Mouse (Mus musculus) lung, postnatal 14 days (tissue): ENCODE data around the gene Slc44a1.

Experiments
- DNase-seq: peaks from one replicate; pipeline ENCODE4 v3.0.0; 2021

Gene Slc44a1

DNA sequence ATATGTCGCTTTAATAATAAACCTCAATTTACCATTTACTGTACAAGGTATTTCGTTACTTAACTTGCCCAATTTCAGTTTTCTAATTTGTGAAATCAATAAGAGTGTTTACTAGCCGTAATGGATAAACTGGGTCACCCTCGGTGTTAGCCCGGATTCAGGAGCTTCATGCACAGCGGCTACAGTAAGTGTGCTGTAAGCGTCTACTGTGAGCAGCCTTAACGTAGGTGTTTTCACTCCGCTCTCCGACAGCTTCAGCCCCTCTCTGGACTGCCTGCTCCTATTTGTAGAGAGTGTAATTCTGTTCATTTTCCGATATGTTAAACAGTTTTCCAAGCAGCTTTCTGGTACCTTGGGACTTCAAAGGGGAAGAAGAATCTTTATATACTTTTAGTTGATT lies 99.7 kb downstream of the Slc44a1 start:
- DNase-seq: no peak

DNA sequence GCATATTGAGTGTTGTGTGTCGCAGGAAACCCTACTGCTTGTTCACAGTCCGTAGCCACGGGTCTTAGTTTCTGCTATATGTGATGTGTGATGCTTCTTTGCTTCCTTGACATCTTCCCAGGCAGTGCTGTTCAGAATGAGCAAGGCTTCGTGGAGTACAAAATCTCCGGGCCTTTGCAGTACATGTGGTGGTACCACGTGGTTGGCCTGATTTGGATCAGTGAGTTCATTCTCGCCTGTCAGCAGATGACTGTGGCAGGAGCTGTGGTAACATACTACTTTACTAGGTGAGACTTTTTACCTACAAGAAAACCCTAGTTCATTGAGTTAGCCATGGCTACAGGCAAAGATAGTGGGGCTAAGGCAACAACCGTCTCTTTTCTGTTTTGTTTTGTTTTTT lies 103.2 kb downstream of the Slc44a1 start:
- DNase-seq: no peak

DNA sequence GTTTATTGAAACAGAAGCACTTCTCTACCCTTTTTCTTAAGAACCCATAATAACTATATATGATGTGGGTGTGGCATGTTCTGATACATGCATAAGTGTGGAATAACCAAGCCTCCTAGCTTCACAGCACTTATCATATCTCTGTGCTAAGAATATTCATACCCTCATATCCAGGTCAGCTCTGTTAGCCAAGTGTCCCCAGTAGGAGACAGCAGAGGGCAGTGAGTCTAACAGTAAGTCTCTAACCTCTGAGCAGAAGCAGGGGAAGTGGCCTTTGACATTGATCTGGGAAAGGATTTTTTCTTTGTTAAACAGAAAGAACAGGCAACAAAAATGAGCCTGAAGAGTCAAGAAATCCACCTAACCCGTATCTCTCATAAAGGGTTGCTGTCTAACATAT lies 104.7 kb downstream of the Slc44a1 start:
- DNase-seq: no peak

DNA sequence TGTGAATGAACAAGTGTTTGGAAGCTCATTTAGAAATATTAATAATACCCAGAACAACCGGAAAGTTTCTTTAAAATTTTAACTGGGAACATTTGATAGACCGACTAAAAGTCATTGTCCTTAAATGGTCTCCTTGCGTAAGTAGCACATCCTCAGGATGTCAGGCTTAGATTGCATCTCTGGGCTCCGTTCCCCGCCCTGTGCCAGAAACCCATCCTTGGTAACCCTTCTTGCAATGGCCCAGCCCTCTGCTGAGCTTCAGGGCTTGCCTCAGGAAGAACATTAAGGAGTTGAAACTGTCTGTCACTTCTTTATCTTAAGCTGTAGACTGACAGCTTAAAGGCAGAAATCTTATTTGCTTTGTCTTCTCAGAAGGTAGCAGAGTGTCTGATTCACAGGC lies 107.2 kb downstream of the Slc44a1 start:
- no peak for DNase-seq

DNA sequence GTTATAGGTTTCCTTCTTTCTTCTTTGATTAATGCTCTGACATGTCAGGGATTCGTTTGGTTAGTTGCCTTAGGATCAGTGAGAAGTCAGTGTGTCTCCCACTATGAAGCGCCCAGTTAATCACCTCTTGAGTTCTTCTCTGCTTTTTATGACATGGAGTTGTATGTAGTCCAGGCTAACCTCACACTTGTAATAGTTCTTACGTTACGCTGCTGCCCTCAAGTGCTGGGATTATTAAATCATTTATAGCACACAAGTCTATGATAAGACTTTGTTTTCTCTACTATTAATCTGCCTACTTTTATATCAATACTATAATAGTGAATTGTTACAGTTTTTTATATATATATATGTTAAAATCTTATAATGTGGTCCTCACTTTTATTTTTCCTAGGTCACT lies 109.2 kb downstream of the Slc44a1 start:
- no peak for DNase-seq

DNA sequence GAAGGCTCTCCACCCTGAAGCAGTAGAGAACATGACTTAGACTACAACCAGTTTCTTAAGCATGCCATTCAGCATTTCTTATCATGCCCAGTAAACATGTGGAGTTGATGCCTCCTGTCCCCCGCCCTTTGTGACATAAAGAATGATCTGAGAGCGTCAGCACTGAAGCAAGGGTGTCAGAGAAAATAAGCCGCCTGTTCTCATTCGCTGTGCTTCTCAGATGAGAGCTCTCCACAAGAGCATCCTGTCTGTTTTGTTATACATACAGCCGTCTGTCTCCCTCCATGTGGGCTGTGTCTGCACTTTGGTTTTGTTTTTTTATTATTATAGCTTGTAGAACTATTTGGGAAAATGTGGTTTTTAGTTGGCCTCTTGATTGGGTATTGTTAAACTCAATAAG lies 124.4 kb downstream of the Slc44a1 start:
- no peak for DNase-seq

DNA sequence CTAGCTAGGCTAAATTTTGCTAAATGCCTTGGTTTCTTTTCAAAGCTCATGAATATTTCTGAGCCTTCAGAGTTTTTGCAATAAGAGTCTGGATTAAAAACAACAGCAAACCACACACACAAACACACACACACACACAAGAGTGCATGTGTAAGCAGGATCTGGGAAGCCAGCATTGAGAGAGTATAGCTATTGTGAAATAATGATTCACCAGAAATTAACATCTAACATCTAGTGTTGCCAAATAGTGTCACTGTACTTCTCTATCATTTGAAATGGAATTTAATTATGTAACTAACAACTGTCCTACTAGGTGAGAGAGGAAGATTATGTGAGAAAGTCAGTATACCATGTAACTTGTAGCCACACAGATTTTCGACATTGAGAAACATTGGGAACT lies 126.9 kb downstream of the Slc44a1 start:
- no peak for DNase-seq

DNA sequence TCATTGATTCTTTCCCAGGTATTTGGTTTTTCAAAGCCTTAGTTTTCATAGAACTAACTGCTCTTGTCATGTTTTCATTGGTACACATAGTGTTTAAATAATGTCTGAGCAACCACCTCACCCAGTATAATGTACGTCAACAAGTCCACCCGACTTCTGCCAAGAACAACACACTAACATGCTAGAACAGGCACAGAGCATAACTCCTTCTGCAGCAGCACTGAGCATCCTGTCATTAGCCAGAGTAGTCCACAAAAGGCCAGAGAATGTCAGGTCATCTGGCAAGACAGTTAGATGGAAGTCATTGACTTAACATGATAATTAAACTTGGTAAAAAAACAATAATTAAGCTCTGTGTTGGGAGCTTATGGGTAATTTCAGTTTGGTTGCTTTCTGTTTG lies 135.3 kb downstream of the Slc44a1 start:
- no peak for DNase-seq

DNA sequence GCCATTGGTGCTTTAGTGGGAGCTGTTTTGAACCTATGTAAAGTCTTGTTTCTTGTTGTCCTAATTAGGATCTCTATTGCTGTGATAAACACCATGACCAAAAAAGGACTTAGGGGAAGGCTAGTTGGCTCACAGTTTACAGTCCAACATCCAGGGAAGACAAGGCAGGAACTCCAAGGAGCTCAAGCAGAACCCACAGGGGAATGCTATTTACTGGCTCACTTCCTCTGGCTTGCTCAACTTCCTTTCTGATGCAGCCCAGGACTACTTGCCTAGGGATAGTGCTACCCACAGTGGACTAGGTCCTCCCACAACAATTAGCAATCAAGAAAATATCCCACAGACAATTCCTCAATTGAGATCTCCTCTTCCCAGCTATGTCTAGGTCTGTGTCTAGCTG lies 147.5 kb downstream of the Slc44a1 start:
- no peak for DNase-seq

DNA sequence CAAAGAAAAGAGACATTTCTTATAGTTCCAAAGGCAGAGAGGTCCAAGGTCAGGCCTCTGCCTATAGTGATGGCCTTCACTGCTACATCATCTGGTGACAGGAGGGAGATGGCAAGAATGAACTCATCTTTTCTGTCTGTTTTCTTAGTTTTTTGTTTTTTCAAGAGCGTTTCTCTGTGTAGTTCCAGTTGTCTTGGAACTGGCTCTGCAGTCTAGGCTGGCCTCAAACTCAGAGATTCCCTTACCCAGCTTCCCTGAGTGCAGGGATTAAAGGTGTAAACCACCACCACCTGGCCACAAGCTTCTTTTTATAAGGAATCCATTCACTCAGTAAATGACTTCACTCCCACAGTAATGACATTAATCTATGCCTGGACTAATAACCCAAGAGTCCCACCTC lies 148.7 kb downstream of the Slc44a1 start:
- DNase-seq: no peak

DNA sequence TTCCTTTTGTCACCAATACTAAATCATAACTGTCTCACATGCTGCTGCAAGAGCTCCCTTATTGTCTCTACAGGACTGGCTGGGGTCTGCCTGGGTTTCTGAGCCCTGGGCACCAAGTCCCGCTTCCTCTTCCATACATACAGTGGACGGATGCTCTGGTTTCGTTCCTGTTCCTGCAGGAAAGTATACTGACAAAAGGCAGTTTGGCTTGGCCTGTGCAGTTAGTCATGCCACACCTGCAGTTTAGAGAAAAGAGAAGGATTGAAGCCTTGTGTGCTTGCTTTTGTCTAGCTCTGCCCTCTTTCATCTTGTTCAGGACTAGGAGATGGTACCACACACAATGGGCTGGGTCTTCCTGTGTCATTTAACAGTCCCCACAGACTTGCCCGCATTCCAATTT lies 149.3 kb downstream of the Slc44a1 start:
- DNase-seq: no peak

DNA sequence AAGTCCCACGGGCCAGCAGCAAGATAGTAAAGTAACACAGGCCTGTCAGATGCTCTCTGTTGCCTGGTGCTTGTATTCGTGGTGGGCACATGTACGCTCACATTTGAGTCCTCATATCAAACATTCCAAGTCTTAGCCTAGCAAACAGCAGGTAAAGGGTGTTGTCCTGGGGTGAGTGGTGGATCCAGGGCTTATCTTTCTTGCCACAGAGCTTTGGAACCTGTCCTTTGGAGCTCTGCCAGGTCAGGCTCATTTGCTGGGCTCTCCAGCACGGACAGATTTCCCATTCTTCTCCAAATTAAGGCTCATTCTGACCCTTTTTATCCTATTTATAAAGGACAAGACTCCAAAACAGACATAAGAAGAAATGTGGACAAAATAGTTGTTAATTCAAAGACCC lies 149.9 kb downstream of the Slc44a1 start:
- no peak for DNase-seq

DNA sequence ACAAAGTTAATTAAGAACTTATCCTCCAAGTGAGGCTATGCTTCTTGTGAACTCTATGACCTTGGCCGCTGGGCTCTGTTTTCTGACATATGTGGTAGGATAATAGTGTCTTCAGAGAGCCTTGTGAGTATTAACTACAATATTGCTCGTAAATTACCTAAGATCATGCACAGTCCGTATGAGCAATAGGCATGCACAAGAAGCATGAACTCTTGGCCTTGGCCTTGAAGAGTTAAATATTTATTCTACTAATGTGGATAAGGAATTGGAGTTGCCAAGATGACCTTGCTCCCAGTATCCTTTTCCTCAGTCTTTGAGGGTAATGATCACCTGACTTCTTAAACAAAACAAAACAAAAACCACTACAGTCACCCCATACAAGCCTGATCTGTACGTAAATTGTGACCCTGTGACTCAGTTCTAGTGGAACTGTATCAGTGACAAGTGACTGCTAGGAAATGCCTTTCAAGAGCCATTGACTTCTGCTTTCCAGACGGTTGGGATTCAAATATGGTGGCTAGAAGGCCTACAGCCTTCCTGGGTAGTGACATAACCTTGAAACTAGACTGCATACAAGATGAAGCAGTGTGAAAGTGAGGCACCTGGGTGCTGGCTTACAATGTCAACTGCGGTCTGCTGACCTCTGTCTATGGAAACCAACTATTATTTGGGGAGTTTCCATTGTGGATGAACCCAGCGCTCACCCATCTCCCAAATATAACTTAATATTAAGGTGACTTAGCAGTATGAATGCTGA lies 150.7 kb downstream of the Slc44a1 start:
- no peak for DNase-seq

DNA sequence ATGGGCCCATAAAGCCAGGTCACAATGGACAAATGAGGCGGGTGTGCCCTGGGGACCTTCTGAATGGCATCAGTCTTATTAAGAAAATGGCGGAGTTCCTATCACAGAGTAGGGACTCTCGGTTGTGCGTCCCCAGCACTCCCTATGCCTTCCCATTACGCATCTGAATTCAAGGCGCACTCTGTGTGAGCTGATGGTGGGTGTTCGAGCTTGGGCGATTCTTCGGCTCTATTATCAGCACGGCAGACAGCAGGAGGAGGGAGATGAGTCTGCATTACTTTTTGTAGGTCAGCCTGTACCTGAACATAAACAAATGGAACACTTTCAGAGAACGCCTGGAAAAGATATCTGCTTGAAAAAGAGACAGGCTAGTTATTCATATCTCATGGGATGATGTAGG lies 151.3 kb downstream of the Slc44a1 start:
- no peak for DNase-seq

DNA sequence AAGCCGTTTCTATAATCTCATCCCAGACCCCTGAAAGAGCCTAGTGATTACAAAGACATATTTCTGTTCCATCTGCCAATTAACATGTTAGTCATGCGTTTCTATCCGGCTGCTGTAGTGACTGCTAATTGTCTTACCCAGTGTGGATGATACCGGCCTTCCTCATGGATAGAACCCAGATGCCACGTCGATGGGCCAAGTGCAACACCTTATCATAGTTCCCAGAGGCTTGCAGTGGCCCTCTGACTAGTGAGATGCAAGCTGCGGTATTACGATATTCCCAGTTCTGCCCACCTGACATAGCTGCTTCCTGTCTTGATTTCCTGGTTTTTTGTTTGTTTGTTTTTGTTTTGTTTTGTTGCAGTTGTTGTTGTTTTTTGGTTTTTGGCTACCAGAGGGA lies 151.7 kb downstream of the Slc44a1 start:
- DNase-seq: no peak

DNA sequence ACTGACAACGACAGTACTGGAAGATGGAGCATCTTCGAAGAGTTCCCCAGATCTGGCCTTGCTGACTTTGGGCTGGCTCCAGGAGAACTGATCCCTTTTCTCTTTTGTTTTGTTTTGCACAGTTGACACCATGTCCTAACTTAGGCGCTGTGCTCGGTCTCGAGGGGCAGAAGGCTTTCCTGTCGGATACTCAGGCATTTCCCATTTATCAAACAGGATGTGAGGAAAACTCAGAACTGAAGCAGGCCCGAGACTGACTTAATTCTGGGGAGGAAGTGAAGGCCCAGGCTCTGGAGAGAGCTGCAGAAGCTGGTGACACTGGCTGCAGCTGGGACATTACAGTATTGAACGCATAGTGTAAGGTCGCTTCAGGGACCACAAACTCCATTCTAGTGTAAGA lies 152.2 kb downstream of the Slc44a1 start:
- DNase-seq: peak; percentile 21

DNA sequence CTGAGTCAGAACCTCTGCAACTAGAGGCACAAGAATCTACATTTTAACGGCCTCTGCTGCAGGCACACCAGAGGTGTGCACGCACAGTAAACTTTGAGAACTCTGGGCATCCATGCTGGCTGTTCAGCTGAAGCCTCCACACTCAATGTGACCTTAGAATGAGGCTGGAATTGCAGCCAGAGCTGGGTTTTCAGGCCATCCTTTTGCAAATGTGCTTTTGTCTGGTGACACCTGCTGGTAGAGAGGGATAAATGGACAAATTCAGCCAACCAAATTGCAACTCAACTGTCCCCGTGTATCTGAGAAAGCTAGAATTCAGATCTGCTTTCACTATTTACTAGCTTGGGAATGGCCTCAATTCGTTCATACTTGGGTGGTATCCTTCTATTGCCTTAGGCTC lies 154.0 kb downstream of the Slc44a1 start:
- DNase-seq: peak; percentile 56

DNA sequence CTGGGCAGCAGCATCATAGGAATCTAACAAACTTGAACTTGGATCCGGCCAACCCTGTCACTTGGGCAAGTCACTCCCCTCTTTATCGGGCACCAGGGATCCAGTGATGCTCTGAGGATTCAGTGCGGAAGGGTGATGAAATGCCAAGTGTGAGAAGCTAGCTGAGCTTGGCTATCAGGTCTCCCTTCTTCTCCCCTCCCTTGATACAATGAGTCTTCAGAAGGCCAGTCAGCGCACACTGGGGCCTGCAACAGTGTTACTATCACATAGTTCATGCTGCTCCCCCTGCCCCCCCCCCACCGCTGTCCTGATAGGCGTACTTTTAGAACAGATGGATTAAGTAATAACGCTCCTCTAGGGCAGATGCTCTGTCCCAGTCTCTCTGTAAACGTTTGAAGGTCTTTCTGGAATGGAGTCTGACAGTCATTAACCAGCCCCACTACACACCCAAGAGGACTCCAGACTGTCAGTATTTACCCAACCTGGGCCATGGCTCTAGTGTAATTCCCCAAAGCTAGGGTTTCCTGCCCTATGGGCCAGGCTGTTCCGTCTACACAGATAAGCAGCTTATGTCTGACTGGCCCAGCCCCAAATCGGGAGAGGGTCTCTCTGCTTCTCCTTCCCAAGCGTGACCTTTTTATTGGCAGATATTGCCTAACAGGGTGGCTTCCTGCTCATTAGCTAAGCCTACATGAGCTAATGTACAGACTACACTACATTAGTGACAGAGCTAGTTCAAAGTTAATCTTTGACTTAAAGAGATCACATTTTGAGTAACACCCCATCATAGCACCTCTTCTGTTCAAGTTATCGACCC lies 155.2 kb downstream of the Slc44a1 start:
- DNase-seq: no peak

DNA sequence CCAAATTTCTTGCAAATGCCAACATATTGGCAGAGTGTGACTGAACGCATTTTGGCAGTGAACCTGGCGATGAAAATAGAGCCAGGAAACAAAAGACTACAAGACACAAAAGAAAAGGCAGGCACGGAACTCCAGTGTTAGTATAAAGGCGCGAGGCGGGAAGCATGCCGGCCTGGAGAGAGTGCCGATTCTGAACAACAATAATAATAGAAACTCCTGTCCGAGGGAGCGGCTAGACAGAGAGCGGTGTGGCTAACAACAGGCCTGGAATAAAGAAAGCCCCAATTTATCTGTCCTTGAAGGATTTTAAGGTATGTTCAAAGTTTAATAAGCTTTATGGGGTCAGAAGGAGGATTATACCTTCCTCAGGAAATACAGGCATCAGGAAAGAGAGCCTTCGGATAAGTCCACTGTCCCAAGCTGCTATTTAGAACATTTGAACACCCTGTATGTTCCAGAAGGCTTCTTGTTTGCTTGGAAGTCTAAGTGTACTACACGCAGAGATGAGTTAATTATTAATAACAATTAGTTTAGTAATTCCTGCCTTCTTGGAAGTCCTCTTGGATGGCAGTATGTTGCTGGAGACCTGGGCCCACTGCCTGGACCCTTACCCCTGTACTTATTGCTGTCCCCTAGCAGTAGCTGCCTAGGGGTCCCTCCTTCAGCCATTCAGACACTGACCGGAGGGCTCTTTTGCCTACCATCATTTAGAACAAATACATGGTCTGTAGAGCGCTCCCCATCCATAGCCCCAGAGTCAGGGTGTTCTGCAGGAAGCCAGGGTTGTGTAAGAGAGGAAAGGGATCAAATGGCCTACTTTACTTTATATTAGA lies 156.1 kb downstream of the Slc44a1 start:
- DNase-seq: no peak

DNA sequence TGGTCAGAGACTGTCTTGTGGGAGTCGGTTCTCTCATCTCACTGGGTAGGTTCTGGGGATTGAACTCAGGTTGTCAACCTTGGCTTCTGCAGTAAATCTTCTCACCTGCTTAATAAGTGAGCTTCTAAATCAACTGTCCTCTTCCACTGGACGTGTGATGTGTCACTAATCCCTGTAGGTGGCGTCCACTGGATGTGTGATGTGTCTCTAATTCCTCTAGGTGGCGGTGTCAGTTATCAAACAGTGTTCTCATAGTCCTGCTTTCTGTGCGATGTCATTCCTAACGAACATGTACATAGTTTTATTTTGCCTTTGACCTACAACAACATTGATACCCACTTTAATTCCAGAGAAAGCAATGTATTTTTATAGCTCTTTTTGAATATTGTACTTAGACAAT lies 160.2 kb downstream of the Slc44a1 start:
- no peak for DNase-seq

DNA sequence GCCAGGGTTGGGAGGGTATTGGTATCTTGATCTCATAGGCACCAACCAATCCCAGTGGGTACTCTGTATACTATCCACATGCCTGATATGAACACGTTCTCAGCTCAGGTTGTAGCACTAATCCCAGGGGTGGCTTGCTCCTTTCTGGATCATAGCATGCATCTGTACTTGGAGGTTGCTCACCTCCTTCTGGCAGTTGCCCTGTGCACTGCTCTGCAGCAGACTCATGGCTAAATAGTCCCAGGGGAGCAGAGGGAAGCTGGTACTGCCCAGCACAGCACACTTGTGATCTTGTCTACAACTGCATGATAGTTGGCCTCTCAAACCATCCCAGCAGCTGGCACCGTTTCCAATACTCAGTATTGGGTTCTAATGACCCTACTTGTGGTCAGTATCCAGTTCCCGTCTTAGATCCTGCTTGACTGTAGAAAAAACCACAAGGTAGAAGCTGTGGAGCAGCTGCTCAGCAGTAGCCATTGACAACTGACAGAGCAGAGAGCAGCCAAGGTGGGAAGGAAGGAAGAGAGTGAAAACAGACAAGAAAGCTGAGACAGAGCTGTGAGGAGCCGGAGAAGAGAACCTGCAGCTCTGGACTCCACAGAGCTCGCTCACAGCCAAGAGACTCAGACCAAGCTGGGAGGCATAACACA lies 174.5 kb downstream of the Slc44a1 start:
- no peak for DNase-seq

DNA sequence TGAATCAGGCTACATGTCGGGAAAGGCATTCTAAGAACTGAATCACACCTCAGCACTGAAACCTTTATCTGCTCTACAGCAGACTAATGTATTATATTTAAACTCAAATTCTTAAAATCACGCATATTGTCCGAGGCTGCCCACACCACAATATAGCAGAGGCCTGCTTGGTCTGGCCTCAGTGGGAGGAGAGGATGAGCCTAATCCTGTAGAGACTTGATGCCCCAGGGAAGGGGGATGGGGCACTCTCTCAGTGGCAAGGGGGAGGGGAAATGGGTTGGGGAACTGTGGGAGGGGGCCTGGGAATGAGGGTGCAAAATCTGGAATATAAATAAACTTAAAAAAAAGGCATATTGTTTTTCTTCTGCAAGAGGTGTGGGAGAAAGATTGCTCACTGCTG lies 177.8 kb downstream of the Slc44a1 start:
- DNase-seq: no peak

DNA sequence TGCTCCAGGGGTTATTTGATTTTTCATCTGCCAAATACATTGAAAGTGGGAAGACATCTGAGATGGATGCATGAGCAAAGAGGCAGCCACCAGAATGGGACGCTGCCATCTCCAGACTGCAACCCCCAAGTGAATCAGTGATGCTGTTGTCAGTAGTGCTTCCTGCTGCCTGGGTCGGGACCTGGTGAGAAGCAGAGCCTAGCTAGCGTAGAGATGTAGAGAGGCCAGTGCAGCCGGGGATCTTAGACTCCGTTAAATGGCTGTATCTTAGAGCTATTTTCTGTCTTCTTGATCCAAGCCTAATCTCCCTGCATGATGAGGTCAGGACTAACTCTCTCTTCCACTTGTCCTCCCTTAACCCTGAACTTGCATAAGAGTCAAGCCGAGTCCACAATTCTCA lies 179.9 kb downstream of the Slc44a1 start:
- DNase-seq: no peak
